Comparison of ENCODE assay signal across 24 mouse cellular contexts in genomic region chr8:85335105-85335504, GRCm38 (mm10). TPM values are rescaled to one million over a fixed set of nuclear protein-coding genes. Genes with fewer than 3 reads are reported as not detected.
DNase-seq lines count a peak whose midpoint lies in the region; ATAC-seq and TF ChIP-seq lines count a peak whose summit lies in the region.
"Had no signal": no experiment of that assay in that cellular context is flagged by ENCODE, and none has a peak within 500 bp of the region (broad histone marks: within the 10 kb centered on the region; RNA-seq: fewer than 3 reads in every experiment).

No protein-coding gene starts in this region.

- peak; percentile 81; the same call in 1 of the 2 replicates for TF ChIP-seq EP300 in liver, postnatal 0 days (IDR thresholded peaks at IDR 0.05; ENCODE audit: low read depth)
- TF ChIP-seq EP300 in lung, postnatal 0 days (IDR thresholded peaks at IDR 0.05) = no peak

- no peaks in the 10 kb centered on the region for H3K9me3 ChIP-seq in G1E (replicated peaks)
- no peaks in the 10 kb centered on the region for H3K9me3 ChIP-seq in intestine, postnatal 0 days (ENCODE audit: control insufficient read depth)
- no peaks in the 10 kb centered on the region for H3K9me3 ChIP-seq in liver, postnatal 0 days (ENCODE audit: low read length)
- H3K9me3 ChIP-seq in lung, postnatal 0 days (ENCODE audit: low read length) = no peaks in the 10 kb centered on the region
- H3K9me3 ChIP-seq: embryonic facial prominence, embryonic 13.5 days; forebrain, embryonic 12.5 days; heart, embryonic 15.5 days; hindbrain, embryonic 13.5 days; limb, embryonic 15.5 days; megakaryocyte, embryonic 14.5 days had no signal

- no peaks in the 10 kb centered on the region for H3K27me3 ChIP-seq in G1E (ENCODE audit: insufficient read depth, low read length)
- H3K27me3 ChIP-seq in intestine, postnatal 0 days (replicated peaks; ENCODE audit: control insufficient read depth, insufficient read depth, low read length) = no peaks in the 10 kb centered on the region
- H3K27me3 ChIP-seq in liver, postnatal 0 days (ENCODE audit: insufficient read depth, low read length) = no peaks in the 10 kb centered on the region
- no peaks in the 10 kb centered on the region for H3K27me3 ChIP-seq in lung, postnatal 0 days (replicated peaks; ENCODE audit: insufficient read depth, low read length)
- H3K27me3 ChIP-seq: embryonic facial prominence, embryonic 13.5 days; forebrain, embryonic 12.5 days; heart, embryonic 15.5 days; hindbrain, embryonic 13.5 days; limb, embryonic 15.5 days had no signal

- peaks cover 45% of the 10 kb centered on the region for H3K4me1 ChIP-seq in G1E (ENCODE audit: insufficient read depth, low read depth, low read length)
- H3K4me1 ChIP-seq in intestine, postnatal 0 days (replicated peaks; ENCODE audit: control insufficient read depth, insufficient read depth, low read length) = peaks cover 11% of the 10 kb centered on the region
- peaks cover 6% of the 10 kb centered on the region; the same call in 1 of the 2 replicates for H3K4me1 ChIP-seq in liver, postnatal 0 days (ENCODE audit: insufficient read depth)
- no peaks in the 10 kb centered on the region for H3K4me1 ChIP-seq in lung, postnatal 0 days (ENCODE audit: insufficient read depth, low read depth, low read length)
- H3K4me1 ChIP-seq: embryonic facial prominence, embryonic 13.5 days; heart, embryonic 15.5 days; hindbrain, embryonic 13.5 days; limb, embryonic 15.5 days had no signal

- peak overlapping the region; percentile 52 for H3K4me2 ChIP-seq in intestine, postnatal 0 days (replicated peaks; ENCODE audit: low read depth)
- no peak overlapping the region for H3K4me2 ChIP-seq in liver, postnatal 0 days (ENCODE audit: low read depth, low read length)
- no peak overlapping the region for H3K4me2 ChIP-seq in lung, postnatal 0 days (replicated peaks; ENCODE audit: low read depth, low read length)
- H3K4me2 ChIP-seq: embryonic facial prominence, embryonic 13.5 days; forebrain, embryonic 12.5 days; heart, embryonic 15.5 days; hindbrain, embryonic 13.5 days; limb, embryonic 15.5 days had no signal

- DNase-seq in 416B (ENCODE audit: low read depth) (peak; percentile 55), G1E (ENCODE audit: low spot score) (no peak)
- DNase-seq in liver, postnatal 0 days = no peak
- no peak for DNase-seq in layer of hippocampus, adult 18-20 months (ENCODE audit: low spot score in 2 of 2)
- no peak for DNase-seq in lung, postnatal 0 days (ENCODE audit: low spot score)
- no peak for DNase-seq in urinary bladder, postnatal 4 days (ENCODE audit: low spot score in 2 of 2)
- DNase-seq: adrenal gland, postnatal 36 days; cerebellum, adult 2 months; cerebellum, postnatal 25 days; embryo, embryonic 11 days; gastrocnemius, postnatal 25 days; heart, adult 2 months; heart, postnatal 36 days; left cerebral cortex, postnatal 4 days; midbrain, embryonic 14.5 days; right cerebral cortex, postnatal 14 days had no signal

- H3K36me3 ChIP-seq in G1E (replicated peaks) = peaks cover 65% of the 10 kb centered on the region
- H3K36me3 ChIP-seq in intestine, postnatal 0 days (ENCODE audit: control insufficient read depth, insufficient read depth) = no peaks in the 10 kb centered on the region
- peaks cover 3% of the 10 kb centered on the region; the same call in 1 of the 2 replicates for H3K36me3 ChIP-seq in liver, postnatal 0 days (replicated peaks; ENCODE audit: insufficient read depth, low read length)
- H3K36me3 ChIP-seq in lung, postnatal 0 days (ENCODE audit: insufficient read depth, low read length) = no peaks in the 10 kb centered on the region
- H3K36me3 ChIP-seq: embryonic facial prominence, embryonic 13.5 days; forebrain, embryonic 12.5 days; hindbrain, embryonic 13.5 days; limb, embryonic 15.5 days had no signal

- ATAC-seq in G1E (ENCODE audit: extremely low read depth, insufficient number of reproducible peaks, low FRiP score, poor library complexity, severe bottlenecking) = peak; percentile 73
- ATAC-seq in intestine, postnatal 0 days = 0 out of 2 replicates have a peak, but pooled peaks have one; percentile 44
- ATAC-seq in liver, postnatal 0 days = no peak
- ATAC-seq in lung, postnatal 0 days = no peak

- TF ChIP-seq CTCF in G1E (IDR thresholded peaks at IDR 0.05; ENCODE audit: low read depth, low read length) = no peak
- TF ChIP-seq CTCF in intestine, postnatal 0 days (IDR thresholded peaks at IDR 0.05; ENCODE audit: low read depth) = no peak
- TF ChIP-seq CTCF in liver, postnatal 0 days (IDR thresholded peaks at IDR 0.05; ENCODE audit: low read depth) = no peak
- no peak for TF ChIP-seq CTCF in lung, postnatal 0 days (IDR thresholded peaks at IDR 0.05)

- peak overlapping the region; percentile 73; the same call in 1 of the 2 replicates for H3K27ac ChIP-seq in intestine, postnatal 0 days (ENCODE audit: low read depth, low read length)
- no peak overlapping the region for H3K27ac ChIP-seq in liver, postnatal 0 days (ENCODE audit: low read depth)
- no peak overlapping the region for H3K27ac ChIP-seq in lung, postnatal 0 days (ENCODE audit: low read length)
- H3K27ac ChIP-seq: embryonic facial prominence, embryonic 13.5 days; forebrain, embryonic 12.5 days; heart, adult 2 months; heart, embryonic 15.5 days; hindbrain, embryonic 13.5 days; limb, embryonic 15.5 days had no signal

- no peak overlapping the region for H3K9ac ChIP-seq in intestine, postnatal 0 days (ENCODE audit: low read depth, low read length)
- H3K9ac ChIP-seq in liver, postnatal 0 days (replicated peaks) = no peak overlapping the region
- H3K9ac ChIP-seq in lung, postnatal 0 days (replicated peaks; ENCODE audit: low read depth) = no peak overlapping the region
- H3K9ac ChIP-seq: embryonic facial prominence, embryonic 13.5 days; forebrain, embryonic 12.5 days; heart, embryonic 15.5 days; hindbrain, embryonic 13.5 days; limb, embryonic 15.5 days had no signal

- no peak overlapping the region for H3K4me3 ChIP-seq in G1E (ENCODE audit: low read depth, low read length)
- no peak overlapping the region for H3K4me3 ChIP-seq in intestine, postnatal 0 days (ENCODE audit: low read depth, low read length)
- no peak overlapping the region for H3K4me3 ChIP-seq in liver, postnatal 0 days (ENCODE audit: low read depth, low read length)
- no peak overlapping the region for H3K4me3 ChIP-seq in lung, postnatal 0 days (ENCODE audit: low read depth, low read length)
- H3K4me3 ChIP-seq: embryonic facial prominence, embryonic 13.5 days; erythroblast, embryonic 14.5 days; forebrain, embryonic 12.5 days; heart, adult 2 months; heart, embryonic 15.5 days; hindbrain, embryonic 13.5 days; limb, embryonic 15.5 days; megakaryocyte, embryonic 14.5 days had no signal

RNA-seq across cellular contexts. Expression of gene Vps35, which starts 35.5 kb away (rescaled TPM):
- 288 and 320 TPM in 2 replicates for total RNA-seq in G1E (2014; fragmentation: Nextera tagmentation)
- 313 and 331 TPM in 2 replicates for total RNA-seq in G1E (2017)
- 4.0 and 6.7 TPM in 2 replicates for polyA plus RNA-seq in G1E (2012)
- polyA plus RNA-seq in intestine, postnatal 0 days (2015; fragmentation: Nextera tagmentation; extraction: Ambion mirVana) = 124 and 133 TPM in 2 replicates
- polyA plus RNA-seq in liver, postnatal 0 days (2015; fragmentation: Nextera tagmentation; extraction: Ambion mirVana) = 48.1 and 54.6 TPM in 2 replicates
- 100 to 1,000 TPM; 126 to 129 TPM for total RNA-seq in layer of hippocampus, adult 18-20 months (2021)
- 95.9 and 110 TPM in 2 replicates for polyA plus RNA-seq in lung, postnatal 0 days (2015; fragmentation: Nextera tagmentation; extraction: Ambion mirVana)

RNA-seq across cellular contexts. Expression of gene Orc6, which starts 35.7 kb away (rescaled TPM):
- 113 and 132 TPM in 2 replicates for total RNA-seq in G1E (2014; fragmentation: Nextera tagmentation)
- 174 and 176 TPM in 2 replicates for total RNA-seq in G1E (2017)
- 6.4 and 24.1 TPM in 2 replicates for polyA plus RNA-seq in G1E (2012)
- 32.6 and 34.5 TPM in 2 replicates for polyA plus RNA-seq in intestine, postnatal 0 days (2015; fragmentation: Nextera tagmentation; extraction: Ambion mirVana)
- polyA plus RNA-seq in liver, postnatal 0 days (2015; fragmentation: Nextera tagmentation; extraction: Ambion mirVana) = 40.1 and 46.3 TPM in 2 replicates
- total RNA-seq in layer of hippocampus, adult 18-20 months (2021) = 10 to 100 TPM; 29.1 to 29.6 TPM
- 37.5 and 40.9 TPM in 2 replicates for polyA plus RNA-seq in lung, postnatal 0 days (2015; fragmentation: Nextera tagmentation; extraction: Ambion mirVana)

RNA-seq across cellular contexts. Expression of gene Mylk3, which starts 51.0 kb away (rescaled TPM):
- total RNA-seq in G1E (2014; fragmentation: Nextera tagmentation) = 65.7 and 83.5 TPM in 2 replicates
- 148 and 163 TPM in 2 replicates for total RNA-seq in G1E (2017)
- polyA plus RNA-seq in G1E (2012) = 78.4 and 96.6 TPM in 2 replicates
- 15.6 and 17.5 TPM in 2 replicates for polyA plus RNA-seq in intestine, postnatal 0 days (2015; fragmentation: Nextera tagmentation; extraction: Ambion mirVana)
- 21.2 and 24.2 TPM in 2 replicates for polyA plus RNA-seq in liver, postnatal 0 days (2015; fragmentation: Nextera tagmentation; extraction: Ambion mirVana)
- 1 to 10 TPM; 3.5 to 4.0 TPM for total RNA-seq in layer of hippocampus, adult 18-20 months (2021)
- polyA plus RNA-seq in lung, postnatal 0 days (2015; fragmentation: Nextera tagmentation; extraction: Ambion mirVana) = 2.6 and 4.7 TPM in 2 replicates

Comparison
In these comparisons a context has a peak if more than half of its experiments do, and no peak if none do; other contexts are left out.
1. ATAC-seq: peak in G1E (single experiment) and intestine, postnatal 0 days (single experiment); none in liver, postnatal 0 days (single experiment) and lung, postnatal 0 days (single experiment).